Mouse (Mus musculus) retina, adult 2 months (tissue): ENCODE measurements at regions not wholly inside any gene's neighbourhood (a gene's known extent, or its start where the extent isn't known, plus 50 kb on each side); places are given as distances from the start of the nearest gene placed in this dataset.
A peak's percentile ranks its signal among the peaks of the same experiment; 100 is the strongest.

ENCODE experiments used
- DNase-seq: peaks from one replicate; pipeline ENCODE4 v3.0.0-alpha.2; 2012; ENCODE audit warnings: low read depth, low spot score

GRCm38 (mm10) chr4:53386309-53386708, 53.9 kb upstream of the Slc44a1 start:
- no peak for DNase-seq

- DNase-seq = peak; percentile 66
Measured at GRCm38 (mm10) chr4:53384761-53385160, 55.5 kb upstream of the Slc44a1 start.

GRCm38 (mm10) chr4:53384104-53384503, 56.1 kb upstream of the Slc44a1 start:
- DNase-seq = no peak

- DNase-seq = no peak
Measured at GRCm38 (mm10) chr4:53382012-53382411, 58.2 kb upstream of the Slc44a1 start.

GRCm38 (mm10) chr4:53379855-53380254, 60.4 kb upstream of the Slc44a1 start:
- DNase-seq = no peak

GRCm38 (mm10) chr4:53376995-53377394, 63.2 kb upstream of the Slc44a1 start:
- DNase-seq = no peak

GRCm38 (mm10) chr4:53356374-53356773, 83.8 kb upstream of the Slc44a1 start:
- DNase-seq = no peak

- peak; percentile 22 for DNase-seq
Measured at GRCm38 (mm10) chr4:53354961-53355360, 85.3 kb upstream of the Slc44a1 start.

- no peak for DNase-seq
Measured at GRCm38 (mm10) chr4:53353399-53354090, 86.7 kb upstream of the Slc44a1 start.

- DNase-seq = no peak
Measured at GRCm38 (mm10) chr4:53351104-53351607, 89.1 kb upstream of the Slc44a1 start.

GRCm38 (mm10) chr4:53345346-53345745, 94.9 kb upstream of the Slc44a1 start:
- no peak for DNase-seq

- DNase-seq = no peak
Measured at GRCm38 (mm10) chr4:53344546-53344945, 95.7 kb upstream of the Slc44a1 start.

GRCm38 (mm10) chr4:53341181-53341580, 99.0 kb upstream of the Slc44a1 start:
- DNase-seq = no peak

GRCm38 (mm10) chr4:53340021-53340667, 100.1 kb upstream of the Slc44a1 start:
- no peak for DNase-seq

- DNase-seq = no peak
Measured at GRCm38 (mm10) chr4:53339125-53340020, 100.8 kb upstream of the Slc44a1 start.

- DNase-seq = no peak
Measured at GRCm38 (mm10) chr4:53338479-53338878, 101.7 kb upstream of the Slc44a1 start.

- DNase-seq = no peak
Measured at GRCm38 (mm10) chr4:53337784-53338183, 102.4 kb upstream of the Slc44a1 start.

- no peak for DNase-seq
Measured at GRCm38 (mm10) chr4:53327382-53328165, 112.6 kb upstream of the Slc44a1 start.

- DNase-seq = no peak
Measured at GRCm38 (mm10) chr4:53323838-53324237, 116.4 kb upstream of the Slc44a1 start.

GRCm38 (mm10) chr4:53323195-53323594, 117.0 kb upstream of the Slc44a1 start:
- DNase-seq = no peak

GRCm38 (mm10) chr4:53322484-53322883, 117.7 kb upstream of the Slc44a1 start:
- no peak for DNase-seq
